Mouse (Mus musculus): ENCODE data around the gene Marcksl1. TPM values are rescaled to one million over a fixed set of nuclear protein-coding genes. Genes with fewer than 3 reads are reported as not detected.

Marcksl1 gene
- polyA plus RNA-seq, 1 experiment from 2014 or later = 1,581 TPM

DNA sequence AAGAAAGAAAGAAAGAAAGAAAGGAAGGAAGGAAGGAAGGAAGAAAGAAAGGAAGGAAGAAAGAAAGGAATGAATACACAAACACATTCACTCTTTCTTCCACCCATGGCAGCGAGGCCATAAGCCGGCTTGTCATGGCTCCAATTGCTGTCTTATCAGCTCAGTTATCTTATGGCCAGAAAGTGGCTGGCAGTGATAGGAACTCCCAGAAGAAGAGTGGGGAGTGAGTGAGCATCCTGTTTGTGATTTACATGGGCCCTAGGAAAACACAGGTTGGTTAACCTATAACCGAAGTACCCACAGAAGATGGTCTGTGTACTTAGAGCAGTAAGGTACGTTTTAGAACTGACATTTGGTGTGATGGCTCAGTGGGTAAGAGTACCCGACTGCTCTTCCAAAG is 47.8 kb downstream of the Marcksl1 start:
- H3K9me3 ChIP-seq (ENCODE audit: control insufficient read depth, low read length) = no peaks in the 10 kb centered on the region
- ATAC-seq (ENCODE audit: low read depth) = no peak
- no peak overlapping the region for H3K4me3 ChIP-seq (ENCODE audit: low read depth, low read length)
- H3K27ac ChIP-seq (ENCODE audit: low read depth, low read length) = no peak overlapping the region
- WGBS = 93% methylated on average over 5 of the region's 5 CpGs
- no peak overlapping the region for H3K4me2 ChIP-seq (ENCODE audit: low read depth, low read length)
- H3K4me1 ChIP-seq (ENCODE audit: control insufficient read depth, insufficient read depth, low read length) = 0 out of 2 replicates have a peak, but pooled peaks cover 2% of the 10 kb centered on the region
- no peak overlapping the region for H3K9ac ChIP-seq (replicated peaks; ENCODE audit: low read depth, low read length)
- no peaks in the 10 kb centered on the region for H3K36me3 ChIP-seq (ENCODE audit: control insufficient read depth, insufficient read depth, low read length)
- H3K27me3 ChIP-seq (ENCODE audit: control insufficient read depth, insufficient read depth, low read length) = no peaks in the 10 kb centered on the region

DNA sequence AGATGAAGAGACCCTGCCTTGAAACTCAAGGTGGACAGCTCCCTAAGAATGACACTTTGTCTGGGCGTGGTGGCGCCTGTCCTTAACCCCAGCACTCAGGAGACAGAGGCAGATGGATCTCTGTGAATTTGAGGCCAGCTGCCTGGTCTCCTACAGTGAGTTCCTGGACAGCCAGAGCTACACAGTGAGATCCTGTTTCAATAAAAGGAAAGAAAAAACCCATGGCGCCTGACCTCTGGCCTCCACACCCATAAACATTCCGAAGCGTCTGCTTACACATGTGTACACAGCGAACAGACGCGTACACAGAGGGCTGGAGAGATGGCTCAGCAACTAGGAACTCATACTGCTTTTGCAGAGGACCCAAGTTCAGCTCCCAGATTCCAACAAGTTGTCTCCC is 50.3 kb downstream of the Marcksl1 start:
- H3K9me3 ChIP-seq (ENCODE audit: control insufficient read depth, low read length) = no peaks in the 10 kb centered on the region
- 25% methylated on average over 8 of the region's 8 CpGs for WGBS
- H3K4me3 ChIP-seq (ENCODE audit: low read depth, low read length) = no peak overlapping the region
- H3K36me3 ChIP-seq (ENCODE audit: control insufficient read depth, insufficient read depth, low read length) = no peaks in the 10 kb centered on the region
- no peaks in the 10 kb centered on the region for H3K27me3 ChIP-seq (ENCODE audit: control insufficient read depth, insufficient read depth, low read length)
- no peak overlapping the region for H3K27ac ChIP-seq (ENCODE audit: low read depth, low read length)
- no peak overlapping the region for H3K9ac ChIP-seq (replicated peaks; ENCODE audit: low read depth, low read length)
- ATAC-seq (ENCODE audit: low read depth) = no peak
- no peaks in the 10 kb centered on the region for H3K4me1 ChIP-seq (ENCODE audit: control insufficient read depth, insufficient read depth, low read length)
- no peak overlapping the region for H3K4me2 ChIP-seq (ENCODE audit: low read depth, low read length)

DNA sequence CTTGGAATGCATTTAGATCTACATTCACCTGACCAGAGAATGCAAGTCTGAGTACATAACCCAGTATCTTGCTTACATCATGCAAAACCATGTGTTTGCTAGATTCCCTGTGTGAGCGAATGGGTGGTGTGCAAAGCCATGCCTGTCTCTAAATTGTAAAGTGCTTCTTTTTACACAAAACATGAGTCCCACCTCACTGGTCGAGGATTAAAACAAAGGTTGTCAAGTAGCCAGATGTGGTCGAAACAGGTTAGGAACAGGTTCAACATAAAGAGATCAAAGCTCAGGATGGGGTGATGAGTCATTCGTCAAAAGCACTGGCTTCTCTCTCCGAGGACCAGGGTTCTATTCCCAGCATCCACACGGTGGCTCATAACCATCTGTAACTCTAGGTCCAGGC is 51.8 kb downstream of the Marcksl1 start:
- Histone ChIP-seq H3K9me3 (ENCODE audit: control insufficient read depth, low read length) (no peaks in the 10 kb centered on the region), H3K4me3 (ENCODE audit: low read depth, low read length) (no peak overlapping the region), H3K4me1 (ENCODE audit: control insufficient read depth, insufficient read depth, low read length) (no peaks in the 10 kb centered on the region), H3K27ac (ENCODE audit: low read depth, low read length) (no peak overlapping the region), H3K9ac (replicated peaks; ENCODE audit: low read depth, low read length) (no peak overlapping the region), H3K4me2 (ENCODE audit: low read depth, low read length) (no peak overlapping the region), H3K27me3 (ENCODE audit: control insufficient read depth, insufficient read depth, low read length) (no peaks in the 10 kb centered on the region), H3K36me3 (ENCODE audit: control insufficient read depth, insufficient read depth, low read length) (no peaks in the 10 kb centered on the region)
- WGBS = 88% methylated on average over 6 of the region's 6 CpGs
- ATAC-seq (ENCODE audit: low read depth) = no peak

Small RNA genes lying within 50 kb of the gene (microRNA-seq; reads per million reads assigned to microRNA genes)
- not detected for gene Mir8119

Other genes with a start within 250 kb of the Marcksl1 start
- gene Sync, start 226.0 kb upstream of the Marcksl1 start, polyA plus RNA-seq (2014; fragmentation: Nextera tagmentation; extraction: Ambion mirVana) = 1.6 and 3.5 TPM in 2 replicates
- 231 and 265 TPM in 2 replicates for gene Rbbp4, start 178.2 kb upstream of the Marcksl1 start, polyA plus RNA-seq (2014; fragmentation: Nextera tagmentation; extraction: Ambion mirVana)
- 19.5 and 21.7 TPM in 2 replicates for gene Zbtb8os, start 177.9 kb upstream of the Marcksl1 start, polyA plus RNA-seq (2014; fragmentation: Nextera tagmentation; extraction: Ambion mirVana)
- 16.8 and 18.0 TPM in 2 replicates for gene Zbtb8a, start 135.5 kb upstream of the Marcksl1 start, polyA plus RNA-seq (2014; fragmentation: Nextera tagmentation; extraction: Ambion mirVana)
- gene Zbtb8b, start 72.7 kb upstream of the Marcksl1 start, polyA plus RNA-seq (2014; fragmentation: Nextera tagmentation; extraction: Ambion mirVana) = 16.1 and 16.2 TPM in 2 replicates
- gene Bsdc1, start 52.0 kb upstream of the Marcksl1 start, polyA plus RNA-seq (2014; fragmentation: Nextera tagmentation; extraction: Ambion mirVana) = 32.8 and 33.2 TPM in 2 replicates
- gene Tssk3, start 22.6 kb upstream of the Marcksl1 start, polyA plus RNA-seq (2014; fragmentation: Nextera tagmentation; extraction: Ambion mirVana) = 0.27 and 0.32 TPM in 2 replicates
- 0.64 TPM in 1 of 2 replicates, not detected in the other for gene Fam229a, start 22.4 kb upstream of the Marcksl1 start, polyA plus RNA-seq (2014; fragmentation: Nextera tagmentation; extraction: Ambion mirVana)
- 67.2 and 94.0 TPM in 2 replicates for gene Hdac1, start 29.1 kb downstream of the Marcksl1 start, polyA plus RNA-seq (2014; fragmentation: Nextera tagmentation; extraction: Ambion mirVana)
- gene Lck, start 60.1 kb downstream of the Marcksl1 start, polyA plus RNA-seq (2014; fragmentation: Nextera tagmentation; extraction: Ambion mirVana) = 10.0 and 10.5 TPM in 2 replicates
- not detected in 2 replicates for gene Fam167b, start 65.0 kb downstream of the Marcksl1 start, polyA plus RNA-seq (2014; fragmentation: Nextera tagmentation; extraction: Ambion mirVana)
- 206 and 221 TPM in 2 replicates for gene Eif3i, start 87.1 kb downstream of the Marcksl1 start, polyA plus RNA-seq (2014; fragmentation: Nextera tagmentation; extraction: Ambion mirVana)
- gene Tmem234, start 87.1 kb downstream of the Marcksl1 start, polyA plus RNA-seq (2014; fragmentation: Nextera tagmentation; extraction: Ambion mirVana) = 188 and 191 TPM in 2 replicates
- 3.9 and 4.7 TPM in 2 replicates for gene Dcdc2b, start 100.7 kb downstream of the Marcksl1 start, polyA plus RNA-seq (2014; fragmentation: Nextera tagmentation; extraction: Ambion mirVana)
- 28.2 and 33.3 TPM in 2 replicates for gene Iqcc, start 105.5 kb downstream of the Marcksl1 start, polyA plus RNA-seq (2014; fragmentation: Nextera tagmentation; extraction: Ambion mirVana)
- gene Ccdc28b, start 110.4 kb downstream of the Marcksl1 start, polyA plus RNA-seq (2014; fragmentation: Nextera tagmentation; extraction: Ambion mirVana) = 136 and 141 TPM in 2 replicates
- 40.1 and 46.0 TPM in 2 replicates for gene Txlna, start 127.5 kb downstream of the Marcksl1 start, polyA plus RNA-seq (2014; fragmentation: Nextera tagmentation; extraction: Ambion mirVana)
- 17.2 and 19.7 TPM in 2 replicates for gene Kpna6, start 159.2 kb downstream of the Marcksl1 start, polyA plus RNA-seq (2014; fragmentation: Nextera tagmentation; extraction: Ambion mirVana)
- gene Tmem39b, start 183.3 kb downstream of the Marcksl1 start, polyA plus RNA-seq (2014; fragmentation: Nextera tagmentation; extraction: Ambion mirVana) = 22.9 and 23.3 TPM in 2 replicates
- gene Khdrbs1, start 228.7 kb downstream of the Marcksl1 start, polyA plus RNA-seq (2014; fragmentation: Nextera tagmentation; extraction: Ambion mirVana) = 105 and 141 TPM in 2 replicates

All from neural tube, embryonic 14.5 days (tissue).